Mouse (Mus musculus) cerebellum, adult (tissue): Measurements from ENCODE around the gene Tpi1.
A peak's percentile ranks its signal among the peaks of the same experiment; 100 is the strongest.
"Not testable (repeated sequence)": the region's sequence is repeated elsewhere in the genome, so short reads cannot be mapped to it uniquely, and the experiment has no call there.

ENCODE experiments used
- ATAC-seq: cut with Nextera tagmentation; 2 replicates; pipeline ENCODE4 v1.9.2; 2017; ENCODE audit warnings: mild to moderate bottlenecking, moderate library complexity, mixed read lengths; ENCODE audit not compliant: insufficient number of reproducible peaks, low FRiP score, low TSS enrichment

The Tpi1 gene

GRCm38 (mm10) chr6:124834512-124835081, 20.5 kb upstream of the Tpi1 start:
- ATAC-seq, result no peak

- ATAC-seq, result no peak
Measured at GRCm38 (mm10) chr6:124831649-124832048, 17.6 kb upstream of the Tpi1 start.

- not testable (repeated sequence) for ATAC-seq
Measured at GRCm38 (mm10) chr6:124831199-124831598, 17.1 kb upstream of the Tpi1 start.

GRCm38 (mm10) chr6:124829799-124830700, 16.0 kb upstream of the Tpi1 start:
- peak; percentile 80 for ATAC-seq

GRCm38 (mm10) chr6:124828868-124829798, 15.0 kb upstream of the Tpi1 start, which contains the start of the genes Usp5 and Cdca3:
Gene Usp5, minus strand, starts transcription at chr6:124829484.
Gene Cdca3, plus strand, starts transcription at chr6:124829547.
- peak; percentile 85 for ATAC-seq

- no peak for ATAC-seq
Measured at GRCm38 (mm10) chr6:124828101-124828592, 14.1 kb upstream of the Tpi1 start.

- no peak for ATAC-seq
Measured at GRCm38 (mm10) chr6:124822049-124822448, 8.0 kb upstream of the Tpi1 start.

- no peak for ATAC-seq
Measured at GRCm38 (mm10) chr6:124820891-124821290, 6.8 kb upstream of the Tpi1 start.

GRCm38 (mm10) chr6:124817971-124818370, 3.9 kb upstream of the Tpi1 start:
- ATAC-seq, result no peak

- no peak for ATAC-seq
Measured at GRCm38 (mm10) chr6:124817563-124817962, 3.5 kb upstream of the Tpi1 start.

- no peak for ATAC-seq
Measured at GRCm38 (mm10) chr6:124817125-124817524, 3.0 kb upstream of the Tpi1 start.

- ATAC-seq, result no peak
Measured at GRCm38 (mm10) chr6:124816611-124817010, 2.5 kb upstream of the Tpi1 start.

- no peak for ATAC-seq
Measured at GRCm38 (mm10) chr6:124814858-124815774, 1.0 kb upstream of the Tpi1 start.

- peak; percentile 6; the same call in 1 of the 2 replicates for ATAC-seq
Measured at GRCm38 (mm10) chr6:124814448-124814847, 352 bp upstream of the Tpi1 start.

- peak; percentile 33; the same call in 1 of the 2 replicates for ATAC-seq
Measured at GRCm38 (mm10) chr6:124813496-124813895, 600 bp downstream of the Tpi1 start.

- ATAC-seq, result no peak
Measured at GRCm38 (mm10) chr6:124812848-124813247, 1.2 kb downstream of the Tpi1 start.

GRCm38 (mm10) chr6:124811701-124812560, 2.2 kb downstream of the Tpi1 start:
- ATAC-seq, result no peak

- no peak for ATAC-seq
Measured at GRCm38 (mm10) chr6:124811403-124811665, 2.8 kb downstream of the Tpi1 start.
